Mouse (Mus musculus) c-Kit-positive CD71-negative TER-119-negative erythroid progenitor cells, embryonic 14.5 days (primary cell): ENCODE measurements around the gene Brat1.
"Not testable (repeated sequence)": the region's sequence is repeated elsewhere in the genome, so short reads cannot be mapped to it uniquely, and the experiment has no call there.

Experiments used
- DNase-seq: peaks from one replicate; pipeline ENCODE4 v3.0.0-alpha.2; 2013; ENCODE audit warnings: low read depth

Gene Brat1

GRCm38 (mm10) chr5:140704378-140705251, at the start of gene Brat1:
Brat1 (plus strand) TSS chr5:140705011.
- DNase-seq: peak; percentile 100

GRCm38 (mm10) chr5:140659607-140660272, 45.1 kb upstream of the Brat1 start:
- DNase-seq: no peak

- no peak for DNase-seq
These were observed 44.4 kb upstream of the Brat1 start for GRCm38 (mm10) chr5:140660398-140660797.

GRCm38 (mm10) chr5:140661427-140661826, 43.4 kb upstream of the Brat1 start:
- no peak for DNase-seq

GRCm38 (mm10) chr5:140661875-140662643, 42.8 kb upstream of the Brat1 start:
- no peak for DNase-seq

- DNase-seq: no peak
These were observed 41.8 kb upstream of the Brat1 start for GRCm38 (mm10) chr5:140662741-140663592.

- DNase-seq: no peak
These were observed 41.1 kb upstream of the Brat1 start for GRCm38 (mm10) chr5:140663621-140664180.

GRCm38 (mm10) chr5:140672115-140672514, 32.7 kb upstream of the Brat1 start:
- no peak for DNase-seq

GRCm38 (mm10) chr5:140672603-140673002, 32.2 kb upstream of the Brat1 start:
- not testable (repeated sequence) for DNase-seq

- DNase-seq: no peak
These were observed 30.8 kb upstream of the Brat1 start for GRCm38 (mm10) chr5:140674036-140674435.

GRCm38 (mm10) chr5:140675079-140675478, 29.7 kb upstream of the Brat1 start:
- DNase-seq: no peak

GRCm38 (mm10) chr5:140675640-140676039, 29.2 kb upstream of the Brat1 start:
- no peak for DNase-seq

- no peak for DNase-seq
These were observed 27.7 kb upstream of the Brat1 start for GRCm38 (mm10) chr5:140677137-140677536.

GRCm38 (mm10) chr5:140680051-140680450, 24.8 kb upstream of the Brat1 start:
- DNase-seq: no peak

- no peak for DNase-seq
These were observed 23.9 kb upstream of the Brat1 start for GRCm38 (mm10) chr5:140680950-140681349.

GRCm38 (mm10) chr5:140682113-140682512, 22.7 kb upstream of the Brat1 start:
- no peak for DNase-seq

- no peak for DNase-seq
These were observed 20.3 kb upstream of the Brat1 start for GRCm38 (mm10) chr5:140684343-140685148.

- no peak for DNase-seq
These were observed 16.4 kb upstream of the Brat1 start for GRCm38 (mm10) chr5:140688434-140688833.

GRCm38 (mm10) chr5:140695987-140696386, 8.8 kb upstream of the Brat1 start:
- no peak for DNase-seq

GRCm38 (mm10) chr5:140699776-140700175, 5.0 kb upstream of the Brat1 start:
- no peak for DNase-seq
